Mouse (Mus musculus): ENCODE data around the gene Nars2.

Gene Nars2

DNA sequence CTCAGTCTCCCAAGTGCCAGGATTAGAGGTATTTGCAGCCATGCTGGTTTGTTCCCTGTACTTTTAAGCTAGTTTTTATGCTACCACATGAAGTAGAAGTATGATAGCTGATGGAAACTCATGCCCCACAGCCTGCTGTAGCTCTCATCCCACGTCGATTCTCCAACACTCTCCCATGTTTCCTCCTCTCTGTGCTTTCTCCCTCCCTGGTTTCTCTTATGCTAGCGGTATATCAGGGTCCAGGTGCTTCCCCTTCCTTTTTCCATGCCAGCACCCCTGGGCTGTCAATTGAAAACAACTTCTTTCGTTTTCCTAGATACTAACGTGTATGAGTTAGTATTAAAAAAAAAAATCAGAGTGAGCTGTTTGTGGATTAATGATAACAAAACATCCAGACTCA lies 120.8 kb downstream of the Nars2 start:
- no peak for DNase-seq (ENCODE audit: low read depth, low spot score)

DNA sequence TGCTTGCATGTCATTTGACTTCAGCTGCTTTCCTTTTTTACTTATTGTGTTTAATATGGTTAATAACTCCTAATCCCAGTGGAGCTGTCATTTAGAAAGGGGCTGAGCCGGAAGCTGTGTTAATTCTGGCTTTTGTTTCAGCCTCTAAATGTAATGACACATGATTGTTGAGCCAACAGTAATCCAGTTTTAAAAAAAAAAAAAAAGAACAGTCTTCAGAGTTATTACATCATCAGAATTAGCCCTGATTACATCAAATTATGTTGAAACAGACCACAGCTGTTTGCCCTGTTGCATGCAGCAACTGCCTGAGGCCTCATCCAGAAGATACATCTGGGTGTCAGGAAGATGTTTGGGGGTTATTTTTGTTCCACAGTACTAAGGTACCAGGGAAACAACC lies 123.7 kb downstream of the Nars2 start:
- DNase-seq (ENCODE audit: low read depth, low spot score) = no peak

DNA sequence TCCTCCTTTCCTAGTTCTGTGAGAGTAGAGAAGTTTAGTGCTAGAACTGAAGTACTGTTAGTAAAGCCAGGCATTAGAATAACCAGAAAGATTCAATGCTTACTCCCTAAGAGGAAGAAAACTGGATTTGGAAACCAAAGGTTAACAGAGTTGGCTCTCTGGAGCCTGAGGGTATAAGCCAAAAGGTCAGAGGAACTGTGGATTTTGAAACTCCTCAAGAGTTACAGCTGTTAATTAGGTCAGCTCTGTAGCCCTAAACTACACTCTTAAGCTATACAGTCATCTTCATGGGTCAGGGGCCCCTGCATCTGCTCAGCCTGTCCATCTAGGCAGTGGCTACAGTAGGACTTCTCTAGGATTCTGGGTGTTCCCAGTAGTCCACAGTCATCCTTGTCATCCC lies 125.7 kb downstream of the Nars2 start:
- DNase-seq (ENCODE audit: low read depth, low spot score) = no peak

DNA sequence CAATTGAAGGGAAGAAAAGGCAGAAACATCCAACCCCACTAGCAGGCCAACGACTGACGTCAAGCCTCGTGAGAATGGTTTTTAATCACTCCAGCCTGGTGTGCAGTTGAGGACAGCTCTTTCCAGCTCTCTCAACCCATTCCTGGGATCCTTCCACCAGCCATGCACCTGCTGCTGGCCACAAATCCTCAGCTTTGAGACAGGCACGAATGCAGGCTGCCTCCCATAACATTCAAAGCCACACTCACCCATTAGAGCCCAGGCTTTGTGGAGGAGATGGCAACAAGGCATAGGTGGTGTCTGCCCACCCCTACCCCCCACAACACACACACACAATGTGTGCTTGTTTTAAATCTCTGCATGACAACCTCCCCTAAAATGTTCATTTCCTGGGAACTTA lies 127.4 kb downstream of the Nars2 start:
- no peak for DNase-seq (ENCODE audit: low read depth, low spot score)

- peak; percentile 11 for DNase-seq (ENCODE audit: low read depth, low spot score)
Measured at GRCm38 (mm10) chr7:97079145-97079544, 127.8 kb downstream of the Nars2 start.

GRCm38 (mm10) chr7:97079651-97080365 lies 128.5 kb downstream of the Nars2 start:
- no peak for DNase-seq (ENCODE audit: low read depth, low spot score)

DNA sequence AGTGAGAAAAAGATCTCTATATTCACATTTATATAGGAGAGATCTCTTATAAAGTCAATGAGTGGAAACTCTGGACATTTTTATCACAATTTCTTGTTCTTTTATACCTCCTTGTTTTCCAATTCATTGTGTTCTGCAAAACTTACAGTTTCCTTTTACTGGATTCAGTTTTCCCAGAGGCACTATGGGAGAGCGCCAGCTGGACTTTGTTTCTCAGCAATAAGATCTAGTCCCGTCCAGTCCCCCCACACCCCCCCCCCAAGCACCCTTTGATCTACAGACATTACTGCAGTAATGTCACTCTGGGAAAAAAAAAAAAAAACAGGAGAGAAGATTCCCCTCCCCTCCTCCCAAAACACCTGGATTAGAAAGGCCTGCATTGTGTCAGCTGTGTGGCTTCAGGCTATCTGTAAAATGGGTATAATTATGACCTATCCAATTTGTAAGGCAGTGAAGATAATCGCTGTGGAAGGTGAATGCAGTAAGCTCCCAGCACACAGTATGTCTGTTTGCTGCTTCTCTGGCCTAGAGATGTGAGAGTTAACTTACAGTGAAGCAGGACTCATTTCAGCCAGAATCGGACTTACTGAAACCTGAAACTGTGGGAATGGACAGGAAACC lies 129.4 kb downstream of the Nars2 start:
- no peak for DNase-seq (ENCODE audit: low read depth, low spot score)

DNA sequence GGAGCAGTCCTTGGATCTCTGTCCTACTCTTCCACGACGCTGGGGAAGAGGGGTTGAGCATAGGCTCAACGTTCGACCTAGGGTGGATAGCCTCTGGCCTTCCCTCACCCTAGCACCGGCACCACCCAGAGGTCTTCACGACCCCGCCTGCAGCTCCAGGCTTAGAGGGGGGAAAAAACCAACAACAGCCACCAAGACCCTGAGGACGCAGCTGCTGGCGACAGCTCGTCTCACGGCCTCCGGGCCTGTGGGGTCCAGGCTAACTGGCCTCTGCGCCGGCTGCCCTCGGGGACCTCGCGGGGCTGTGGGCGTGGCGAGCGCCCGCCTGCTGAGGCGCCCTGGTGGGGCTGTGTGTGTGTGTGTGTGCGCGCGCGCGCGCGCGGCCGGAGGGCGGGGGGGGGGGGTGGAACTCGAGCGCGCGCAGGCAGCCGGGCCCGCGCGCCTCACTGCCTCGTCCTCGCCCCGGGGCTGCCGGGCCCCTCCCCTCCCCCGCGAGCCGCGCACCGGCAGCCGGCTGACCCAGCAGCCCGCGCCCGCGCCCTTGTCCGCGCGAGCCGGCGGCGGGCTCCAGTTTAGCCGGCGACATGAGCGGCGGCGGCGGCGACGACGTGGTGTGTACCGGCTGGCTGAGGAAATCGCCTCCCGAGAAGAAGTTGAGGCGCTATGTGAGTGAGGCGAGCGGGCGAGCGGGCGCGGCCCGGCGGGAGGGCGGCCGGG lies 130.1 kb downstream of the Nars2 start, which contains the start of gene Gab2:
Gene Gab2, plus strand, starts transcription at position 345 of the 717 bp plus-strand sequence.
- peak; percentile 25 for DNase-seq (ENCODE audit: low read depth, low spot score)

DNA sequence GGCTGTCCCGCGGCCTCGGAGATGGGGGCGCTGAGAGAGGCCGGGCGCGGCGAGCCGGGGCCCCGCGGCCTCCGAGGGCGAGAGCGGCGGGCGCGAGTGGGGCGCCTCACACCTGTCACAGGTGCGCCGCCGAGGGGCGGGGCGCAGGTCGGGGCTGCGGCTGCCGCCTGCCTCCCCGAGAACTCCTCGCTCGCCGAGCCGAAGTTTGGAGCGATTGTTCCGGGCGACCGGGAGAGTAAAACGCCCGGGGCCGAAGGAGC lies 130.6 kb downstream of the Nars2 start:
- no peak for DNase-seq (ENCODE audit: low read depth, low spot score)

GRCm38 (mm10) chr7:97082219-97083101 lies 131.2 kb downstream of the Nars2 start:
- DNase-seq (ENCODE audit: low read depth, low spot score) = peak; percentile 14

GRCm38 (mm10) chr7:97083579-97083978 lies 132.3 kb downstream of the Nars2 start:
- no peak for DNase-seq (ENCODE audit: low read depth, low spot score)

- DNase-seq (ENCODE audit: low read depth, low spot score) = no peak
Measured at GRCm38 (mm10) chr7:97084181-97084580, 132.9 kb downstream of the Nars2 start.

DNA sequence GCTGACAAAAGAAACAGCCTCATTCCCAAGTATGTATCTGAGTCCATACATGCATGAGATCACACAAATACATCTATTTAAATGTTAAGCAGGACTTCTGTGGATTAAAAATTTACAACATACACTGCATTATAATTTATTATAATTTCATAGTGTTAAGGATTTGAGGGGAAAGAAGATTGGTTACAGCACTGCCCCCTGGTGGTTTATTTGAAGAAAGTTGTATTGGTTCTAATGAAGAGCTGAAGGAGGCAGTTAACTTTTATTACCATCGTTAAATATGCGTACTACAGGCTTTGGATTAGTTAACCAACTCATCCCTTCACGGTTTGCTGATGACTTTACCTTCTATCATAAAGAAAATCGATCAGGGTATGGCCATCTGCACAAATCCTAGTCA lies 134.0 kb downstream of the Nars2 start:
- DNase-seq (ENCODE audit: low read depth, low spot score) = peak; percentile 30

GRCm38 (mm10) chr7:97094241-97094640 lies 142.9 kb downstream of the Nars2 start:
- DNase-seq (ENCODE audit: low read depth, low spot score) = no peak

GRCm38 (mm10) chr7:97108119-97108518 lies 156.8 kb downstream of the Nars2 start:
- DNase-seq (ENCODE audit: low read depth, low spot score) = no peak

Measured in ES-CJ7 (cell line).